Mouse (Mus musculus) embryonic facial prominence, embryonic 12.5 days (tissue): Measurements from ENCODE around the gene Cpxm2. TPM values are rescaled to one million over a fixed set of nuclear protein-coding genes. Genes with fewer than 3 reads are reported as not detected.

Experiments
- ATAC-seq: fragments of 200-750 bp; cut with Nextera tagmentation; 2 replicates; pipeline ENCODE4 v1.8.0; 2017; ENCODE audit not compliant: insufficient number of reproducible peaks, insufficient read depth, low FRiP score, low TSS enrichment
- H3K27ac ChIP-seq: fragments of 300-500 bp; sonication (generic); 2 replicates; pipeline ENCODE4 v1.5.1; 2016; ENCODE audit warnings: mild to moderate bottlenecking
- H3K27me3 ChIP-seq: fragments of 300-500 bp; sonication (generic); 2 replicates; pipeline ENCODE4 v1.6.1; 2016; ENCODE audit warnings: mild to moderate bottlenecking, moderate library complexity
- H3K36me3 ChIP-seq: fragments of 300-500 bp; sonication (generic); 2 replicates; pipeline ENCODE4 v1.6.1; 2016; ENCODE audit warnings: mild to moderate bottlenecking
- H3K4me1 ChIP-seq: fragments of 300-500 bp; sonication (generic); 2 replicates; pipeline ENCODE4 v1.6.1; 2016
- H3K4me2 ChIP-seq: fragments of 300-500 bp; sonication (generic); replicated peaks from 2 replicates; pipeline ENCODE4 v1.6.1; 2016; ENCODE audit warnings: mild to moderate bottlenecking, moderate library complexity
- H3K4me3 ChIP-seq: fragments of 300-500 bp; sonication (generic); 2 replicates; pipeline ENCODE4 v1.5.1; 2016; ENCODE audit warnings: mild to moderate bottlenecking
- H3K9ac ChIP-seq: fragments of 300-500 bp; sonication (generic); 2 replicates; pipeline ENCODE4 v1.6.1; 2016; ENCODE audit warnings: mild to moderate bottlenecking, moderate library complexity
- H3K9me3 ChIP-seq: fragments of 300-500 bp; sonication (generic); 2 replicates; pipeline ENCODE4 v1.6.1; 2016; ENCODE audit warnings: mild to moderate bottlenecking, moderate library complexity
- WGBS: fragments of 180-500 bp; shearing (Covaris S2); methylation state at CpG from one replicate; pipeline ENCODE4 v1.1.7; 2016; 5-methylcytosine and 5-hydroxymethylcytosine counted together
- polyA plus RNA-seq: library from polyadenylated mRNA; unstranded; fragments of >200 nt; fragmentation: Nextera tagmentation; extraction: Ambion mirVana; gene quantifications from 2 replicates; pipeline ENCODE4 v1.2.1, GENCODE M21; 2016

Gene Cpxm2
- polyA plus RNA-seq, 1 experiment from 2014 or later, result 10.2 TPM

DNA sequence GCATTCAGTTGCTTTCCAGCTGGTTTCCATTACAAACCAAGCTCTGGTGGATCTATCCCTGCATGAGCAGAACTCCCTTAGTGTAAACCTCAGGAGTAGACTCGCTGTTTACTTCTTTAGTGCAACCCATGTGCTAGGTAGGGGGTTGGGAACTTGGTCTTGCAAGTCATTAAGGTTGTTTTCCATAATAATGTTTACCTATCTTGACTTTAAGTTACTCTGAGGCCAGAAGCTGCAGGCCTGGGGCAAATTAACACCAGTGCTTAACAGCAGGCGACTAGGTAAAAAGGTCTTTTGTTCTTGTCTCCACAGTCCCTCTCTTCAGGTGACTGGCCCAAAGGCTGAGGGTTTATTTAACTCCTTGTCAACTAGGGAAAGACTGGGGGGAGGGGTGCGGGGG lies 139.3 kb downstream of the Cpxm2 start:
- no peaks in the 10 kb centered on the region for H3K9me3 ChIP-seq
- H3K4me3 ChIP-seq, result no peak overlapping the region
- H3K4me2 ChIP-seq, result no peak overlapping the region
- no peaks in the 10 kb centered on the region for H3K4me1 ChIP-seq
- H3K9ac ChIP-seq, result no peak overlapping the region
- ATAC-seq, result no peak
- no peak overlapping the region for H3K27ac ChIP-seq
- no peaks in the 10 kb centered on the region for H3K27me3 ChIP-seq
- 3% methylated on average over 3 of the region's 3 CpGs for WGBS
- H3K36me3 ChIP-seq, result no peaks in the 10 kb centered on the region

DNA sequence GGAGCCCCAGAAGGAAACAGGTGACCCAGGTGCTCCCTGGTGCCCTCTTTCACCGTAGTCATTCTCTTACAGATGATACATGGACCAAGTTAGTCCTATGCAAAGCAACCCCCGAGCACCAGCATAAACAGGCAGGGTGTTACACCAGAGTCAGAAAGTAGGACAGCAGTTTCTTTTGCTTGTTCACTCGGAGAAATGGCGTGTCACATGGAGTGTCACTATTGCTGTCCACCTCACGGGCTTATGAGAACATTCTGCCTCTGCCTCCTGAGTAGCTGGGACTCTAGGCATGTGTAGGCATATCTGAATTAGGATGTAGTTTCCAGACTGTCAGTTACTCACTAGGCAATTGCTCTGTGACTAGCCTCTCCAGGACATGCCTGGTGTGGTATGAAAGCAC lies 140.6 kb downstream of the Cpxm2 start:
- no peak overlapping the region for H3K4me3 ChIP-seq
- no peak overlapping the region for H3K27ac ChIP-seq
- no peaks in the 10 kb centered on the region for H3K4me1 ChIP-seq
- no peak overlapping the region for H3K9ac ChIP-seq
- no peak for ATAC-seq
- 78% methylated on average over 5 of the region's 5 CpGs for WGBS
- no peaks in the 10 kb centered on the region for H3K9me3 ChIP-seq
- H3K4me2 ChIP-seq, result no peak overlapping the region
- no peaks in the 10 kb centered on the region for H3K27me3 ChIP-seq
- H3K36me3 ChIP-seq, result no peaks in the 10 kb centered on the region

DNA sequence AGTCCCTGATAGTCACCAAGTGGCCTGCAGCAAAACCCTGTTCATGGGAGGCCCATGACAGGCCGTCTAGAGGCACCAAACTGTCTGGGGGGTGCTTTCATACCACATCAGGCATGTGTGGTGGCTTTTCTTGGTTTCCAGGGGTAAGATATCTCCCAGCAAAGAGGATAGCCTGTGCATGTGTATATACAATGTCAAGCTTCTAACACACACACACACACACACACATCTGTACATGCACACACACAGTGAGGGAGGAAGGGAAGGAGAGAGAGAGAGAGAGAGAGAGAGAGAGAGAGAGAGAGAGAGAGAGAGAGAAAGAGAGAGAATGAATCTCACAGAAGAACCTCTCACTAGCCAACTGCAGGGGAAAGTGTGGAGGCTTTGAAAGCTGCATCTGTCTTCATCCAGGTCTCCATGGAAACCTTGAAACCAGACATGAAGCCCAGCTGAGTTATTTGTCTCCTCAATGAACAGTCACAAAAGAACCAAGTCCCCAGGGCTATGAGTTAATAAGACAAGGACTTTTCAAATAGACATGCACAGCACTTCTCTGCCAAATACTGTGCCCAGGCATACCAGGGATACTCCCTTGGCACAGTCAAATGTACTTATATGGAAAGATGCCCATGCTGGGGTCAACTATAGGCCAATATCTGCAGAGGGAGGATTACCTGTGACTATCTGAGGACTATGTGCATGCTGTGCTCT lies 141.4 kb downstream of the Cpxm2 start:
- no peak overlapping the region for H3K27ac ChIP-seq
- H3K9ac ChIP-seq, result no peak overlapping the region
- WGBS, result 30% methylated on average over 1 of the region's 1 CpGs
- H3K27me3 ChIP-seq, result no peaks in the 10 kb centered on the region
- no peaks in the 10 kb centered on the region for H3K4me1 ChIP-seq
- H3K9me3 ChIP-seq, result no peaks in the 10 kb centered on the region
- ATAC-seq, result no peak
- H3K4me3 ChIP-seq, result no peak overlapping the region
- H3K36me3 ChIP-seq, result no peaks in the 10 kb centered on the region
- no peak overlapping the region for H3K4me2 ChIP-seq

- WGBS, result 71% methylated on average over 7 of the region's 7 CpGs
- Histone ChIP-seq H3K4me1 (no peaks in the 10 kb centered on the region), H3K27ac (no peak overlapping the region), H3K27me3 (no peaks in the 10 kb centered on the region), H3K4me3 (no peak overlapping the region), H3K9me3 (no peaks in the 10 kb centered on the region), H3K9ac (no peak overlapping the region), H3K36me3 (no peaks in the 10 kb centered on the region), H3K4me2 (no peak overlapping the region)
- no peak for ATAC-seq
Measured at GRCm38 (mm10) chr7:132009002-132009401, 145.5 kb downstream of the Cpxm2 start.

DNA sequence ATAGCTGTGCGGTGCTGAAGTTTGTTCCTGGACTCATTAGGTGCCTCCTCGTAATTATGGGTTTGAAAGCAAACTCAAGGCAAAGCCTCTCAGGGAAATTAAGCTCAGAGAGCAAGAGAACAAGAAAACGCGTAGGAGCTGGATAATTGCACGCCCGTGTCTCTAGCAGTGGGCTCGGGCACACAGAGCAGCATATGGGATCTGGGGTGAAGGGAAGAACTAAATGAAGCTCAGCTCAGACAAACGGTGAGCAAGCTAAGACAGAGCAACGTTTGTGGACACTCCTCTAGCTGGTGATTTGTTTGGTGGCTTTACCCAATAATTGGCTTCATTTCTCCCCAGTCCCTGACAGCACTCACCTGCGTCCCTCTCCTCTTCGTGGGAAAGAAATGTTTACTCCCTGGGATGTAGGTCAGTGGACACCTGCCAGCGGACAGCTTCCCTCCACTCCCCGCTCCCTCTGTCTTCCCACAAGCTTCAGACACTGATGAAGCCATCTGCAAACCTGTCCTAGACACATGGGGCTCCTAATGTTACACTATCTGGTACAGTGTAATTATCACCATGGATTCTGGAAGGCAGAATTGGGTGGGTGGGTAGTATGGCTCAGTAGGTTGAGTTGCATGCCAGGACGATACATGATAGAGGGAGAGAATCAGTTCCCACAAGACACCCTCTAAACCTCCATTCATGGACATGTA lies 148.4 kb downstream of the Cpxm2 start:
- H3K27ac ChIP-seq, result no peak overlapping the region
- H3K27me3 ChIP-seq, result no peaks in the 10 kb centered on the region
- 61% methylated on average over 14 of the region's 14 CpGs for WGBS
- H3K4me3 ChIP-seq, result no peak overlapping the region
- no peaks in the 10 kb centered on the region for H3K36me3 ChIP-seq
- no peaks in the 10 kb centered on the region for H3K4me1 ChIP-seq
- no peaks in the 10 kb centered on the region for H3K9me3 ChIP-seq
- no peak overlapping the region for H3K4me2 ChIP-seq
- no peak for ATAC-seq
- no peak overlapping the region for H3K9ac ChIP-seq

- Histone ChIP-seq H3K4me1 (no peaks in the 10 kb centered on the region), H3K9ac (no peak overlapping the region), H3K27me3 (no peaks in the 10 kb centered on the region), H3K36me3 (no peaks in the 10 kb centered on the region), H3K9me3 (no peaks in the 10 kb centered on the region), H3K4me3 (no peak overlapping the region), H3K27ac (no peak overlapping the region), H3K4me2 (no peak overlapping the region)
- 74% methylated on average over 3 of the region's 3 CpGs for WGBS
- ATAC-seq, result no peak
Measured at GRCm38 (mm10) chr7:131992873-131993272, 161.7 kb downstream of the Cpxm2 start.

DNA sequence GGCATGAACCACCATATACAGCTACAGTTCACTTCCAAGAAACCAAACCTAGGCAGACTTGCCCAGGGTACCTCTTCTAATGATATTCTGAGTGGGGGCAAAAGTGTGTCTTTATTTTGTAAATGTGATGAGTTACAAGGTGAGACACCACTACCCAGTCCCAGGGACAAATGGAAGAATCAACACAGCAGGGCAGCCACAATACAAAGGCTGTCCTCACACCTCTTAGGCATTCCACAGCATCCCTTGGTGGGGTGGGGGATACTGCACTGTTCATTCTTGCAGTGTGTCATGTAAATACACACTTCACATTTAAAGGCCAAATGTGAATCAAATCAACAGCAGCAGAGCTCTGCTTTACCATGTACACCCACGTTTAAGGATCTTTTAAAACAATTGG lies 162.3 kb downstream of the Cpxm2 start:
- Histone ChIP-seq H3K4me2 (no peak overlapping the region), H3K9me3 (no peaks in the 10 kb centered on the region)
- 54% methylated on average over 1 of the region's 1 CpGs for WGBS

GRCm38 (mm10) chr7:131989056-131989455 lies 165.5 kb downstream of the Cpxm2 start:
- ATAC-seq, result no peak
- H3K9me3 ChIP-seq, result no peaks in the 10 kb centered on the region
- no peak overlapping the region for H3K4me3 ChIP-seq
- WGBS, result 22% methylated on average over 6 of the region's 6 CpGs
- no peaks in the 10 kb centered on the region for H3K27me3 ChIP-seq
- H3K27ac ChIP-seq, result no peak overlapping the region
- no peaks in the 10 kb centered on the region for H3K36me3 ChIP-seq
- H3K9ac ChIP-seq, result no peak overlapping the region
- no peaks in the 10 kb centered on the region for H3K4me1 ChIP-seq
- H3K4me2 ChIP-seq, result no peak overlapping the region

More for the DNA sequence above, 162.3 kb downstream of the Cpxm2 start:
- Histone ChIP-seq H3K36me3 (no peaks in the 10 kb centered on the region), H3K27me3 (no peaks in the 10 kb centered on the region), H3K27ac (no peak overlapping the region), H3K9ac (no peak overlapping the region), H3K4me3 (no peak overlapping the region), H3K4me1 (no peaks in the 10 kb centered on the region)
- no peak for ATAC-seq

Other genes starting within 250 kb of the Cpxm2 start
- 0.04 and 0.08 TPM in 2 replicates for gene Gpr26, start 188.3 kb downstream of the Cpxm2 start, polyA plus RNA-seq
- gene Chst15, start 162.5 kb upstream of the Cpxm2 start, polyA plus RNA-seq, result 22.5 and 24.6 TPM in 2 replicates